Mouse (Mus musculus) urinary bladder, adult 2 months (tissue): Measurements from ENCODE around the gene Lmtk3. TPM values are rescaled to one million over a fixed set of nuclear protein-coding genes. Genes with fewer than 3 reads are reported as not detected.

Source experiments
- polyA plus RNA-seq: library from polyadenylated mRNA; depleted of rRNA; stranded (reverse); fragments of >200 nt; gene quantifications from 2 replicates; pipeline ENCODE4 v1.2.3, GENCODE M21; 2012; rRNA removed

Gene Lmtk3
- polyA plus RNA-seq, 1 experiment = 2.5 TPM

Other genes with a start within 250 kb of the Lmtk3 start
- gene Hsd17b14, start 228.8 kb upstream of the Lmtk3 start, polyA plus RNA-seq = 23.3 and 24.5 TPM in 2 replicates
- gene Bcat2, start 213.6 kb upstream of the Lmtk3 start, polyA plus RNA-seq = 48.1 and 58.5 TPM in 2 replicates
- not detected in 2 replicates for gene Fgf21, start 168.2 kb upstream of the Lmtk3 start, polyA plus RNA-seq
- gene Fut1, start 166.4 kb upstream of the Lmtk3 start, polyA plus RNA-seq = 0.04 TPM in 1 of 2 replicates, not detected in the other
- 0.23 and 0.27 TPM in 2 replicates for gene Izumo1, start 161.9 kb upstream of the Lmtk3 start, polyA plus RNA-seq
- gene Rasip1, start 156.2 kb upstream of the Lmtk3 start, polyA plus RNA-seq = 7.3 and 11.8 TPM in 2 replicates
- 8.4 and 11.3 TPM in 2 replicates for gene Mamstr, start 143.8 kb upstream of the Lmtk3 start, polyA plus RNA-seq
- gene Fut2, start 117.3 kb upstream of the Lmtk3 start, polyA plus RNA-seq = 1.8 and 3.3 TPM in 2 replicates
- 0.06 and 0.08 TPM in 2 replicates for gene Ntn5, start 99.7 kb upstream of the Lmtk3 start, polyA plus RNA-seq
- 0.09 and 0.14 TPM in 2 replicates for gene Sec1, start 89.3 kb upstream of the Lmtk3 start, polyA plus RNA-seq
- gene Car11, start 83.9 kb upstream of the Lmtk3 start, polyA plus RNA-seq = 25.0 and 29.8 TPM in 2 replicates
- gene Dbp, start 78.7 kb upstream of the Lmtk3 start, polyA plus RNA-seq = 335 and 503 TPM in 2 replicates
- gene Rpl18, start 68.3 kb upstream of the Lmtk3 start, polyA plus RNA-seq = 594 and 906 TPM in 2 replicates
- gene Sphk2, start 65.7 kb upstream of the Lmtk3 start, polyA plus RNA-seq = 22.1 and 25.6 TPM in 2 replicates
- gene Fam83e, start 62.5 kb upstream of the Lmtk3 start, polyA plus RNA-seq = 1.3 and 1.5 TPM in 2 replicates
- not detected in 2 replicates for gene Spaca4, start 57.9 kb upstream of the Lmtk3 start, polyA plus RNA-seq
- gene Sult2b1, start 931 bp downstream of the Lmtk3 start, polyA plus RNA-seq = 1.3 and 1.5 TPM in 2 replicates
- 61.5 and 68.7 TPM in 2 replicates for gene Cyth2, start 30.8 kb downstream of the Lmtk3 start, polyA plus RNA-seq
- gene Kcnj14, start 41.0 kb downstream of the Lmtk3 start, polyA plus RNA-seq = 0.25 and 0.35 TPM in 2 replicates
- 11.7 and 12.2 TPM in 2 replicates for gene Grwd1, start 47.2 kb downstream of the Lmtk3 start, polyA plus RNA-seq
- gene Kdelr1, start 89.0 kb downstream of the Lmtk3 start, polyA plus RNA-seq = 221 and 243 TPM in 2 replicates
- gene Grin2d, start 94.6 kb downstream of the Lmtk3 start, polyA plus RNA-seq = 1.6 and 2.4 TPM in 2 replicates
- 0.10 TPM in 1 of 2 replicates, not detected in the other for gene Syngr4, start 113.0 kb downstream of the Lmtk3 start, polyA plus RNA-seq
- 23.7 and 24.3 TPM in 2 replicates for gene Tmem143, start 113.2 kb downstream of the Lmtk3 start, polyA plus RNA-seq
- gene Emp3, start 137.7 kb downstream of the Lmtk3 start, polyA plus RNA-seq = 213 and 219 TPM in 2 replicates
- 3.4 and 3.5 TPM in 2 replicates for gene Ccdc114, start 140.3 kb downstream of the Lmtk3 start, polyA plus RNA-seq
- 2.0 and 2.2 TPM in 2 replicates for gene Abcc6, start 246.6 kb downstream of the Lmtk3 start, polyA plus RNA-seq
- 35.5 and 41.4 TPM in 2 replicates for gene Nomo1, start 250.0 kb downstream of the Lmtk3 start, polyA plus RNA-seq